Mouse (Mus musculus): ENCODE measurements around the gene Cks1b.

Gene Cks1b

GRCm38 (mm10) chr3:89425141-89425525, 7.0 kb upstream of the Cks1b start:
- no peak for DNase-seq

DNA sequence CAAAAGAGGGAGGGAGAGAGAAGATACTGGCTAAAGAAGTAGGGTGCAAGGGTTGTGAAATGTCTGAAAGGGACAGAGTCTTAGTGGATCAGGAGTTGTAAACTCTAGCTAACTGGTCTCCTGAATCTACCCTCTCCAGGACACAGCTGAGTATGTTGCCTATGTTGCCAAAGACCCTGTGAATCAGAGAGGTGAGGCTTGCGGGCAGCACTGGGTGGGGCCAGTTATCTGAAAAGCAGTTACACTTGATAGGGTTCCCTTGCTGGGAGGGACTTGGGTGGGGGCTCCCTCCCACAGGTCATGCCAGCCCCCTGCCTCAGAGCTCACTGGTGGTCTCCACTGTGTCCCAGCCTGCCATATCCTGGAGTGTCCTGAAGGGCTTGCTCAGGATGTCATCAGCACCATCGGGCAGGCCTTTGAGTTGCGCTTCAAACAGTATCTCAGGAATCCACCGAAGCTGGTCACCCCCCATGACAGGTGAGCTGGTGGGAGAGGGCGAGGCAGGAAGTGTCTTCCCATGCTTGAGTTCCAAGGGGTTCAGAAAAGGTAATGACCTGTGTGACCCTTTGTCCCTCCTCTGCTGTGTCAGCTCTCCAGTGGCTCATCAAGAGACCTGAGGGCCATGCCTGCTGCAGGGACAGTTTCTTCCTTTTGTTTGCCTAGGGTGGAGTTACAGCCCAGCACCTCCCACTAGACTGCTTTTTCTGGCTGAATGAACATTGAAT, 6.4 kb upstream of the Cks1b start:
- no peak for DNase-seq

- no peak for DNase-seq
Observed at GRCm38 (mm10) chr3:89422556-89423205, 4.5 kb upstream of the Cks1b start.

DNA sequence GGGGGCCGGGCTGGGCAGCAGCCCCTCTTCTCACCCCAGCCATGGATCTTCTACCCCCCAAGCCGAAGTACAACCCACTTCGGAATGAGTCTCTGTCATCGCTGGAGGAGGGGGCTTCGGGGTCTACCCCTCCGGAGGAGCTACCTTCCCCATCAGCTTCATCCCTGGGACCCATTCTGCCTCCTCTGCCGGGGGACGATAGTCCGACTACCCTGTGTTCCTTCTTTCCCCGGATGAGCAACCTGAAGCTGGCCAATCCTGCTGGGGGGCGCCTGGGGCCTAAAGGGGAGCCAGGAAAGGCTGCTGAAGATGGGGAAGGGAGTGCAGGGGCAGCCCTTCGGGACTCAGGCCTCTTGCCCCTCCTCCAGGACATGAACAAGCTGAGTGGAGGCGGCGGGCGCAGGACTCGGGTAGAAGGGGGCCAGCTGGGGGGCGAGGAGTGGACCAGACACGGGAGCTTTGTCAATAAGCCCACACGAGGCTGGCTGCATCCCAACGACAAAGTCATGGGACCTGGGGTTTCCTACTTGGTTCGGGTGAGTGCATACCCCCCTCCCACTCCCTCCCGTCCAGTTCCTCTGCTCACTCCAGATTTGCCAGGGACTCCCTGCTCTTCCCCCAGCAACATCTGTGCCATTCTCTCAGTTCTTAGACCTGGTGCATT, 3.8 kb upstream of the Cks1b start:
- DNase-seq, result peak in 1 of 2 experiments; percentile 26

GRCm38 (mm10) chr3:89421002-89421774, 3.0 kb upstream of the Cks1b start:
- DNase-seq, result peak; percentile 56 to 73

DNA sequence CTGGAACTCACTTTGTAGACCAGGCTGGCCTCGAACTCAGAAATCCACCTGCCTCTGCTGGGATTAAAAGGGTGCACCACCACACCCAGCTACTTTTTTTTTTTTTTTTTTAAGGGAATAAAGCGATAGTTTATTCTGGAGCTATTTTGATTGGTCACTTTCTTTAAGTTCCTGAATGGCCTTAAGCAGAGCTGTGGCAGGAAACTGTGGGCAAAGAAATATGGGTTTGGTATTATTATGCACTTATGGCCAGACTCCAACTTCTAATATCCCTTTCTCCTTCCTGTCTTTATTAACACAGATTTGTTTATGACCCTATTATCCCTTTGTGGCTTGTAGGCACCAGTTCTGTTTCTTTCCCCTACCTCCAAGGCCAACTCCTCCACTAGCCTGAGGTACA, 2.2 kb upstream of the Cks1b start:
- DNase-seq, result no peak

GRCm38 (mm10) chr3:89419981-89420380, 1.8 kb upstream of the Cks1b start:
- no peak for DNase-seq

GRCm38 (mm10) chr3:89419571-89419970, 1.4 kb upstream of the Cks1b start:
- DNase-seq, result peak in 1 of 2 experiments; percentile 20

DNA sequence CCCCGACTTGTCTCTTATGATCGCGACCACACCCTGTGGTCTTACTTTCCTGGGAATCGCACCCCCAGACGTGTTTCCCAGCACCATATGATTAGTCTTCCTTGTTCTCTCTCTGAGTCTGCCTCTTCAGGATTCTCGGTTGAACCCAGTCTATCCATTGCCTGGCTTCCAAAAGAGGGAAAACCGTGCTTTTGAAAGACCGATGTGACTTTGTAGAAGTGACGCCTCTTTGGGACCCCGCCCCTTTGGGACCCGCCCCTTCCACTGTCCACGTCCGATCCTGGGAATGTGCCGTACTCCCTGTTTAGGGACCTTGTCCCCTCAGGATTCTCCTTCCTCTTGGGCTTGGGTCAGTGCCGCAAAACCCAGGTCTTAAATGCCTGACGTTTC, 673 bp upstream of the Cks1b start:
- peak; percentile 34 to 63 for DNase-seq

GRCm38 (mm10) chr3:89417840-89418169, 378 bp downstream of the Cks1b start:
- DNase-seq, result no peak

GRCm38 (mm10) chr3:89417131-89417530, 1.1 kb downstream of the Cks1b start:
- DNase-seq, result no peak

DNA sequence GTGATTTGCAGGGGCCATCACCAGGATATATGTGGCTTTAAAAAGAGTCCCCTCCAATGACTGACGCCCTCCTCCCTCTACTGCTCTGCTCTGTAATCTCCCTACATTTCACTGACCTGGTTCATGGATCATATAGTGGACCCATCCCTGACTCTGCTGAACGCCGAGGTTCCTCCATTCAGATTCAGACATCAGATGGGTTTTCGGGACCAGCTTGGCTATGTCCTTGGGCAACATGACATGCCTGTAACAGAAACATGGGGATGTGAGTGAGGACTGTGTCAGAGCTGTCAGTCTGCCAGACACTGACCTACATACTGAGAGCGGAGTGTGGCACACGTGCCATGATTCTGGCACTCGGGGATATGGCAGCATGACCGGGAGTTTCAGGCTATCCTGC, 2.0 kb downstream of the Cks1b start:
- DNase-seq, result no peak

GRCm38 (mm10) chr3:89411490-89412393, 6.4 kb downstream of the Cks1b start, which contains the start of gene Flad1:
Gene Flad1 (minus strand): TSS chr3:89411870.
- peak; percentile 97 to 100 for DNase-seq

DNA sequence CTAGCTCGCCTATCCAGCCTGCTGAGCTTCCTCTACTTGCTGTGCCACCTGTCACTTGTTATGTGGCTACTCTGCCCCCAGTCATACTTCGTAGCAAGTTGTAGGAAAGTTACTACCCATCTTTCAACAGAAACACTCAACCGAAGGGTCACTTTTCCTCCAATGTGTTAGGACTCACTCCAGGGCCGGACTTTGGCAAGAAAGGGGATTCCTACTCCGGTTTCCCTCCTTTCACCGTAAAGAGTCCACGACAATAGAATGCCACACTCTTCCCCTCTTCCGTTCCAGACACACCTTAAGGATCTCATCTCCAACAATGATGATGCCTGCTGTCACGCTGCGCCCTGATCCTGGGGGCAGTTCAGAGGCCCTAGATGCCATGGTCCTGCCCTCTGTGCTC, 7.3 kb downstream of the Cks1b start:
- DNase-seq, result no peak

- DNase-seq, result no peak
Observed at GRCm38 (mm10) chr3:89409701-89410100, 8.5 kb downstream of the Cks1b start.

GRCm38 (mm10) chr3:89408448-89408847, 9.7 kb downstream of the Cks1b start:
- no peak for DNase-seq

- no peak for DNase-seq
Observed at GRCm38 (mm10) chr3:89406887-89407286, 11.3 kb downstream of the Cks1b start.

- DNase-seq, result no peak
Observed at GRCm38 (mm10) chr3:89402693-89403092, 15.5 kb downstream of the Cks1b start, which contains the start of gene Lenep. Gene Lenep (minus strand): TSS chr3:89402793.

- DNase-seq, result no peak
Observed at GRCm38 (mm10) chr3:89401329-89401728, 16.9 kb downstream of the Cks1b start.

- DNase-seq, result no peak
Observed at GRCm38 (mm10) chr3:89396654-89397005, 21.6 kb downstream of the Cks1b start.

GRCm38 (mm10) chr3:89395806-89396653, 22.2 kb downstream of the Cks1b start:
- DNase-seq, result peak; percentile 76 to 82

Data from cerebellum, postnatal 25 days (tissue).